Mouse (Mus musculus): ENCODE results near the gene Fgfr2. TPM values are rescaled to one million over a fixed set of nuclear protein-coding genes. Genes with fewer than 3 reads are reported as not detected.

Fgfr2 gene
- polyA plus RNA-seq, 1 experiment: 1.7 TPM

DNA sequence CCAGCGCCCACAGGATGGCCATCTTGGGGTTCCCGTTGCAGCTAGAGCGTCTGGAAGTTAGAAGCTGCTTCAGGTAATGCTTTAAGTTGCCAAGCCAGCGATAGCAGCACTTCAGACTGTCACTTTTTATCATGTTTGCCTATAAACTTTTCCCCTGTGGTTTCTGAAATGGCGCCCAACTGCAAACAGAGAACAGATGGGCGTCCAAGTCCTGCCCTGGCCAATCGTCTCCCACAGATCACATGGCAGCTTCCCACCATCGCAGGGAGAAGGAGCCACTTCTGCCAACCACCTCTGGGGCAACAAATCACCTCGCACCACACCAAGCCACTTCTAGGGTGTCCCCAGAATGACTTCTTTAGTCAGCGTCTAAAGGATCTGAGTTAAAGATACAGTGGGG lies 2875.3 kb downstream of the Fgfr2 start:
- TF ChIP-seq USF1 (IDR thresholded peaks at IDR 0.05; ENCODE audit: low read depth) (no peak), MYOG (IDR thresholded peaks at IDR 0.05; ENCODE audit: control insufficient read depth, extremely low read depth, insufficient read length) (no peak), MAX (IDR thresholded peaks at IDR 0.05) (no peak), FOSL1 (IDR thresholded peaks at IDR 0.05; ENCODE audit: insufficient read depth, low read length, poor library complexity, severe bottlenecking) (no peak), CTCF (IDR thresholded peaks at IDR 0.05; ENCODE audit: control insufficient read depth, insufficient read depth, insufficient read length) (no peak), MYOD1 (IDR thresholded peaks at IDR 0.05; ENCODE audit: control insufficient read depth, insufficient read length, low read depth) (no peak), CEBPB (IDR thresholded peaks at IDR 0.05; ENCODE audit: low read depth) (no peak)
- Histone ChIP-seq H3ac (ENCODE audit: control insufficient read depth, insufficient read length, low read depth) (no peak overlapping the region), H3K4me3 (ENCODE audit: insufficient read depth, poor library complexity, severe bottlenecking) (no peak overlapping the region), H3K79me2 (ENCODE audit: control insufficient read depth, insufficient read depth) (no peaks in the 10 kb centered on the region), H3K27me3 (ENCODE audit: control insufficient read depth, insufficient read depth, insufficient read length) (no peaks in the 10 kb centered on the region), H3K36me3 (ENCODE audit: control insufficient read depth, insufficient read depth) (no peaks in the 10 kb centered on the region), H3K79me3 (ENCODE audit: low read depth) (no peaks in the 10 kb centered on the region)

DNA sequence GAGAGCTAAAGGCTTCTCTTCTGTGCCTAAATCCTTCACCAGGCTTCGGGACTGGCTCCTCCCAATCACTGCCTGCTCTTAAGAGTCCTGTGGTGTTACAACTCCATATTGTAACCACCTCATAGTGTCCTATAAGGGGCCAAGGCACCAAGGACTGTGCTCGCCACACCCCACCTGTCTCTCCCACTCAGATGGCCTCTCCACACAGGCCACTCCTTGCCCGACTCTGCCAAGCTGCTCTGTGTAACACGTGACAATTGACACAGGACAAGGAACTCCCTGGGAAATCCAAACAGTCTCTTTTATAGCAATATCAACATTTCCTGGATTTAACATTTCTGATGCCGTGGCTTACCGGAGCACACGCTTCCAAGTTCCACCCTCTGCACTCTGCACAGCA lies 2876.7 kb downstream of the Fgfr2 start:
- H3K36me3 ChIP-seq (ENCODE audit: control insufficient read depth, insufficient read depth): no peaks in the 10 kb centered on the region
- TF ChIP-seq CTCF (IDR thresholded peaks at IDR 0.05; ENCODE audit: control insufficient read depth, insufficient read depth, insufficient read length): no peak
- no peak for TF ChIP-seq MYOD1 (IDR thresholded peaks at IDR 0.05; ENCODE audit: control insufficient read depth, insufficient read length, low read depth)
- no peak for TF ChIP-seq USF1 (IDR thresholded peaks at IDR 0.05; ENCODE audit: low read depth)
- no peak for TF ChIP-seq CEBPB (IDR thresholded peaks at IDR 0.05; ENCODE audit: low read depth)
- TF ChIP-seq MAX (IDR thresholded peaks at IDR 0.05): no peak
- TF ChIP-seq MYOG (IDR thresholded peaks at IDR 0.05; ENCODE audit: control insufficient read depth, extremely low read depth, insufficient read length): no peak
- TF ChIP-seq FOSL1 (IDR thresholded peaks at IDR 0.05; ENCODE audit: insufficient read depth, low read length, poor library complexity, severe bottlenecking): no peak

GRCm38 (mm10) chr7:130244545-130244944 lies 2878.6 kb downstream of the Fgfr2 start:
- H3K4me3 ChIP-seq (ENCODE audit: insufficient read depth, poor library complexity, severe bottlenecking): no peak overlapping the region

More for the DNA sequence above, 2876.7 kb downstream of the Fgfr2 start:
- H3ac ChIP-seq (ENCODE audit: control insufficient read depth, insufficient read length, low read depth): no peak overlapping the region
- no peaks in the 10 kb centered on the region for H3K79me3 ChIP-seq (ENCODE audit: low read depth)
- no peak overlapping the region for H3K4me3 ChIP-seq (ENCODE audit: insufficient read depth, poor library complexity, severe bottlenecking)
- H3K27me3 ChIP-seq (ENCODE audit: control insufficient read depth, insufficient read depth, insufficient read length): no peaks in the 10 kb centered on the region
- H3K79me2 ChIP-seq (ENCODE audit: control insufficient read depth, insufficient read depth): no peaks in the 10 kb centered on the region

GRCm38 (mm10) chr7:130243811-130244210 lies 2879.3 kb downstream of the Fgfr2 start:
- no peaks in the 10 kb centered on the region for H3K36me3 ChIP-seq (ENCODE audit: control insufficient read depth, insufficient read depth)
- no peak for TF ChIP-seq MYOD1 (IDR thresholded peaks at IDR 0.05; ENCODE audit: control insufficient read depth, insufficient read length, low read depth)
- no peak for TF ChIP-seq CTCF (IDR thresholded peaks at IDR 0.05; ENCODE audit: control insufficient read depth, insufficient read depth, insufficient read length)
- TF ChIP-seq MYOG (IDR thresholded peaks at IDR 0.05; ENCODE audit: control insufficient read depth, extremely low read depth, insufficient read length): no peak
- no peak for TF ChIP-seq MAX (IDR thresholded peaks at IDR 0.05)
- TF ChIP-seq USF1 (IDR thresholded peaks at IDR 0.05; ENCODE audit: low read depth): no peak
- TF ChIP-seq CEBPB (IDR thresholded peaks at IDR 0.05; ENCODE audit: low read depth): no peak
- no peak for TF ChIP-seq FOSL1 (IDR thresholded peaks at IDR 0.05; ENCODE audit: insufficient read depth, low read length, poor library complexity, severe bottlenecking)
- H3K4me3 ChIP-seq (ENCODE audit: insufficient read depth, poor library complexity, severe bottlenecking): no peak overlapping the region
- no peaks in the 10 kb centered on the region for H3K79me2 ChIP-seq (ENCODE audit: control insufficient read depth, insufficient read depth)
- no peaks in the 10 kb centered on the region for H3K27me3 ChIP-seq (ENCODE audit: control insufficient read depth, insufficient read depth, insufficient read length)
- no peaks in the 10 kb centered on the region for H3K79me3 ChIP-seq (ENCODE audit: low read depth)
- no peak overlapping the region for H3ac ChIP-seq (ENCODE audit: control insufficient read depth, insufficient read length, low read depth)

More at GRCm38 (mm10) chr7:130244545-130244944, 2878.6 kb downstream of the Fgfr2 start:
- Histone ChIP-seq H3K36me3 (ENCODE audit: control insufficient read depth, insufficient read depth) (no peaks in the 10 kb centered on the region), H3K79me2 (ENCODE audit: control insufficient read depth, insufficient read depth) (no peaks in the 10 kb centered on the region), H3K27me3 (ENCODE audit: control insufficient read depth, insufficient read depth, insufficient read length) (no peaks in the 10 kb centered on the region), H3K79me3 (ENCODE audit: low read depth) (no peaks in the 10 kb centered on the region), H3ac (ENCODE audit: control insufficient read depth, insufficient read length, low read depth) (no peak overlapping the region)
- TF ChIP-seq MYOG (IDR thresholded peaks at IDR 0.05; ENCODE audit: control insufficient read depth, extremely low read depth, insufficient read length): no peak
- TF ChIP-seq FOSL1 (IDR thresholded peaks at IDR 0.05; ENCODE audit: insufficient read depth, low read length, poor library complexity, severe bottlenecking): no peak
- TF ChIP-seq CEBPB (IDR thresholded peaks at IDR 0.05; ENCODE audit: low read depth): no peak
- no peak for TF ChIP-seq MYOD1 (IDR thresholded peaks at IDR 0.05; ENCODE audit: control insufficient read depth, insufficient read length, low read depth)
- TF ChIP-seq USF1 (IDR thresholded peaks at IDR 0.05; ENCODE audit: low read depth): no peak

GRCm38 (mm10) chr7:130240191-130240590 lies 2883.0 kb downstream of the Fgfr2 start:
- no peaks in the 10 kb centered on the region for H3K27me3 ChIP-seq (ENCODE audit: control insufficient read depth, insufficient read depth, insufficient read length)
- no peaks in the 10 kb centered on the region for H3K79me3 ChIP-seq (ENCODE audit: low read depth)
- no peak overlapping the region for H3K4me3 ChIP-seq (ENCODE audit: insufficient read depth, poor library complexity, severe bottlenecking)
- H3K36me3 ChIP-seq (ENCODE audit: control insufficient read depth, insufficient read depth): no peaks in the 10 kb centered on the region
- no peak overlapping the region for H3ac ChIP-seq (ENCODE audit: control insufficient read depth, insufficient read length, low read depth)
- H3K79me2 ChIP-seq (ENCODE audit: control insufficient read depth, insufficient read depth): no peaks in the 10 kb centered on the region
- TF ChIP-seq FOSL1 (IDR thresholded peaks at IDR 0.05; ENCODE audit: insufficient read depth, low read length, poor library complexity, severe bottlenecking) (no peak), CEBPB (IDR thresholded peaks at IDR 0.05; ENCODE audit: low read depth) (no peak), USF1 (IDR thresholded peaks at IDR 0.05; ENCODE audit: low read depth) (no peak), CTCF (IDR thresholded peaks at IDR 0.05; ENCODE audit: control insufficient read depth, insufficient read depth, insufficient read length) (no peak), MYOD1 (IDR thresholded peaks at IDR 0.05; ENCODE audit: control insufficient read depth, insufficient read length, low read depth) (no peak), MYOG (IDR thresholded peaks at IDR 0.05; ENCODE audit: control insufficient read depth, extremely low read depth, insufficient read length) (no peak), MAX (IDR thresholded peaks at IDR 0.05) (no peak)

DNA sequence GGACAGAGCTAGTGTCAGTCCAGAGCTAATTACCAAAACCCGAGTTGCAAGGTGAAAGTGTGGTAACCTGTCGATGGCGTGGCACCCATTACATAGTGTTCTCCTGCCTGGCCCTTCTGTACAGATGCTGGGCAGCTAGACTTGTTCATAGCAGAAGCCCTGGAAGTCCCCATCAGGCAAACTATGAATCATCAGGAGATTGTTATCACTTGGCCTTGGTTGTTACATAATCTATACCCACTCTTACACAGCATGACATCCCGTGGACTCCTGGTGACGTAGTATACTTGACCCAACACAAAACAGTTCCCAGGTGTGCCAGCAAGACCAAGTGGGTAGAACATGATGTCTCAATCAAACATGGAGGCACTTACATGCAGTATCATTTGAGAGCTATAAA lies 2885.9 kb downstream of the Fgfr2 start:
- TF ChIP-seq MAX (IDR thresholded peaks at IDR 0.05) (no peak), CTCF (IDR thresholded peaks at IDR 0.05; ENCODE audit: control insufficient read depth, insufficient read depth, insufficient read length) (no peak), MYOG (IDR thresholded peaks at IDR 0.05; ENCODE audit: control insufficient read depth, extremely low read depth, insufficient read length) (no peak), FOSL1 (IDR thresholded peaks at IDR 0.05; ENCODE audit: insufficient read depth, low read length, poor library complexity, severe bottlenecking) (no peak), USF1 (IDR thresholded peaks at IDR 0.05; ENCODE audit: low read depth) (no peak), MYOD1 (IDR thresholded peaks at IDR 0.05; ENCODE audit: control insufficient read depth, insufficient read length, low read depth) (no peak)
- H3K27me3 ChIP-seq (ENCODE audit: control insufficient read depth, insufficient read depth, insufficient read length): no peaks in the 10 kb centered on the region
- no peak overlapping the region for H3K4me3 ChIP-seq (ENCODE audit: insufficient read depth, poor library complexity, severe bottlenecking)
- H3K36me3 ChIP-seq (ENCODE audit: control insufficient read depth, insufficient read depth): no peaks in the 10 kb centered on the region
- no peaks in the 10 kb centered on the region for H3K79me2 ChIP-seq (ENCODE audit: control insufficient read depth, insufficient read depth)
- H3K79me3 ChIP-seq (ENCODE audit: low read depth): no peaks in the 10 kb centered on the region
- H3ac ChIP-seq (ENCODE audit: control insufficient read depth, insufficient read length, low read depth): no peak overlapping the region
